ENCODE assay signal across 12 mouse cellular contexts in the genomic region with DNA sequence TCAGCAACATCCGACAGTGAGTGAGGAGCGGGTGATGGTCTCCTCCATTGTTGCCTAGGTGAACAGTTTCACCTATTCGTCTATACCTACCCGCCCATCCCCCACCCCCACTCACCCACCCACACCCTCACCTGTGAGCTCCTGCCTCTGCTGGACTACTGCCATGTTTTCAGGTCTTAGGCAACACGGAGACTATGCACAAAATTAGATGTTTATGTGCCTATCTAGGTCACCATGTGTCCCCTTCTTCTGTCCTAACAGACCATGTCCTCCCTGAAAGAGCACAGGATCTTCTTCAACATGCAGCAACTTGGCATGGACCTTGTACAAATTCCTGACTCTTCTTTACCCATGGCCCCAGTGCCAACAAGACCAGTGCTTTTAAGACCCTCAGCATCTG.
A peak's percentile ranks its signal among the peaks of the same experiment; 100 is the strongest.
DNase-seq lines count a peak whose midpoint lies in the region; ATAC-seq and TF ChIP-seq lines count a peak whose summit lies in the region.
"Had no signal": no experiment of that assay in that cellular context is flagged by ENCODE, and none has a peak within 500 bp of the region (broad histone marks: within the 10 kb centered on the region; RNA-seq: fewer than 3 reads in every experiment).

No protein-coding gene starts in this region.

- H3K27ac ChIP-seq in gastrocnemius, adult 2 months, result peak overlapping the region; percentile 76
- peak overlapping the region; percentile 78 for H3K27ac ChIP-seq in kidney, embryonic 15.5 days
- H3K27ac ChIP-seq: embryonic facial prominence, embryonic 12.5 days; hindbrain, embryonic 12.5 days; limb, embryonic 10.5 days had no signal

- H3K36me3 ChIP-seq in kidney, embryonic 15.5 days, result no peaks in the 10 kb centered on the region
- H3K36me3 ChIP-seq: embryonic facial prominence, embryonic 12.5 days; hindbrain, embryonic 12.5 days; limb, embryonic 10.5 days had no signal

- no peaks in the 10 kb centered on the region for H3K27me3 ChIP-seq in kidney, embryonic 15.5 days
- H3K27me3 ChIP-seq: hindbrain, embryonic 12.5 days had no signal

- peaks cover 46% of the 10 kb centered on the region for H3K4me1 ChIP-seq in kidney, embryonic 15.5 days
- H3K4me1 ChIP-seq in lung, adult 2 months (ENCODE audit: control insufficient read depth, insufficient read depth, low read length), result peaks cover 46% of the 10 kb centered on the region
- H3K4me1 ChIP-seq: embryonic facial prominence, embryonic 12.5 days; limb, embryonic 10.5 days had no signal

- intact Hi-C loops in gastrocnemius, adult 2 months (cut with DNase I), result no loop called here
- intact Hi-C loops in gastrocnemius, postnatal 14 days (cut with DNase I; ENCODE audit: low total_unique reads), result no loop called here

- DNase-seq in gastrocnemius, adult 2 months, result no peak
- no peak for DNase-seq in gastrocnemius, postnatal 14 days
- DNase-seq in kidney, adult 11 months, result no peak
- peak; percentile 19 for DNase-seq in lung, postnatal 10 days
- no peak for DNase-seq in lung, adult 2 months
- DNase-seq: right cerebral cortex, adult 18-20 months had no signal

- TF ChIP-seq CTCF in gastrocnemius, adult 2 months (IDR thresholded peaks at IDR 0.05), result no peak
- TF ChIP-seq CTCF in lung, adult 2 months (IDR thresholded peaks at IDR 0.05; ENCODE audit: insufficient read depth, low read length), result no peak

- H3K4me2 ChIP-seq in kidney, embryonic 15.5 days, result peak overlapping the region; percentile 15; the same call in 1 of the 2 replicates
- H3K4me2 ChIP-seq: embryonic facial prominence, embryonic 12.5 days; hindbrain, embryonic 12.5 days had no signal

- TF ChIP-seq POLR2A in lung, adult 2 months (IDR thresholded peaks at IDR 0.05; ENCODE audit: borderline replicate concordance, extremely low read depth, low read depth, low read length), result no peak

- no peaks in the 10 kb centered on the region for H3K9me3 ChIP-seq in kidney, embryonic 15.5 days (replicated peaks)
- H3K9me3 ChIP-seq: embryonic facial prominence, embryonic 12.5 days; hindbrain, embryonic 12.5 days; limb, embryonic 10.5 days had no signal

- no peak overlapping the region for H3K4me3 ChIP-seq in gastrocnemius, adult 2 months
- no peak overlapping the region for H3K4me3 ChIP-seq in kidney, embryonic 15.5 days (replicated peaks)
- no peak overlapping the region for H3K4me3 ChIP-seq in lung, adult 2 months (replicated peaks; ENCODE audit: extremely low read depth, low read depth, low read length)
- H3K4me3 ChIP-seq: embryonic facial prominence, embryonic 12.5 days; hindbrain, embryonic 12.5 days; limb, embryonic 10.5 days had no signal

- no peak overlapping the region for H3K9ac ChIP-seq in kidney, embryonic 15.5 days
- H3K9ac ChIP-seq: embryonic facial prominence, embryonic 12.5 days; hindbrain, embryonic 12.5 days had no signal

- ATAC-seq in kidney, embryonic 15.5 days (replicated peaks; ENCODE audit: low FRiP score), result no peak; the same call in 1 of the 2 replicates
- no peak for ATAC-seq in monocyte, adult 5-6 weeks (replicated peaks; ENCODE audit: insufficient number of reproducible peaks, low FRiP score, low TSS enrichment, poor library complexity, severe bottlenecking)
- ATAC-seq in megakaryocyte, adult 5-6 weeks (ENCODE audit: poor library complexity, severe bottlenecking), result no peak

- WGBS in kidney, embryonic 15.5 days, result 30% methylated on average over 5 of the region's 5 CpGs
- WGBS in lung, adult 2 months, result 40% methylated on average over 5 of the region's 5 CpGs
